In the genomic region with DNA sequence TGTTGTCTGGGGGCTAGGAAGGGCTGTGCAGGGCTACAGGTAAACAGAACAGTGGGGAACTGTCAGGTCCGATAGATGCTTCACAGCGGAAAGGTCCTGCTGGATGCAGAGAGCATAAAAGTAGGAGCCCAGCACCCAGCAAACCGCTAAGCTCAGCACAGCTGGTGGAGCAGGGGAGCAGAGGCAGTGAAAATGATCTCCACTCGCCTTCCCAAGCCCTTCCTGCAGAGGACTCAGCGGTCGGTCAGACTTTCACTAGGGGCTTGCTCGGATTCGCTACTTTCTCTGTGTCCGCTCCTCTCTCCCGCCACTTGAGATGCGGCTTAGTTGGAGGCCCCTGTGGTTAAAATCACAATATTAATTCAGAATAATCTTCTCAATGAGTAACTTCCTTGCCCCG, we compare ENCODE assay signal across 11 mouse cellular contexts. TPM values are rescaled to one million over a fixed set of nuclear protein-coding genes. Genes with fewer than 3 reads are reported as not detected.
DNase-seq lines count a peak whose midpoint lies in the region; ATAC-seq and TF ChIP-seq lines count a peak whose summit lies in the region.
"Had no signal": no experiment of that assay in that cellular context is flagged by ENCODE, and none has a peak within 500 bp of the region (broad histone marks: within the 10 kb centered on the region; RNA-seq: fewer than 3 reads in every experiment).

No protein-coding gene starts in this region.

- no peak overlapping the region for H3K9ac ChIP-seq in heart, embryonic 13.5 days
- H3K9ac ChIP-seq in lung, embryonic 14.5 days: no peak overlapping the region
- H3K9ac ChIP-seq in embryonic facial prominence, embryonic 11.5 days (replicated peaks; ENCODE audit: low read length): peak overlapping the region; percentile 22; the same call in 1 of the 2 replicates
- H3K9ac ChIP-seq in midbrain, embryonic 15.5 days: no peak overlapping the region
- H3K9ac ChIP-seq: neural tube, embryonic 13.5 days had no signal

- no peak for TF ChIP-seq CTCF in lung, embryonic 14.5 days (IDR thresholded peaks at IDR 0.05; ENCODE audit: low read depth)

- DNase-seq in heart, postnatal 10 days: no peak
- DNase-seq in lung, embryonic 14.5 days: peak; percentile 39
- DNase-seq in lung, adult 18-20 months: no peak
- DNase-seq in embryonic facial prominence, embryonic 11.5 days (ENCODE audit: low spot score): peak; percentile 64
- DNase-seq in spleen, postnatal 36 days (ENCODE audit: low spot score in 2 of 2): no peak
- DNase-seq: cerebellum, adult 8-10 months; heart, postnatal 36 days; thymus, postnatal 14 days had no signal

- WGBS in heart, embryonic 13.5 days: 29% methylated on average over 12 of the region's 12 CpGs
- WGBS in lung, embryonic 14.5 days: 27% methylated on average over 12 of the region's 12 CpGs
- WGBS in embryonic facial prominence, embryonic 11.5 days: 6% methylated on average over 12 of the region's 12 CpGs
- 18% methylated on average over 12 of the region's 12 CpGs for WGBS in midbrain, embryonic 15.5 days

- H3K9me3 ChIP-seq in heart, embryonic 13.5 days: no peaks in the 10 kb centered on the region
- H3K9me3 ChIP-seq in lung, embryonic 14.5 days (ENCODE audit: low read depth, low read length): no peaks in the 10 kb centered on the region
- H3K9me3 ChIP-seq in embryonic facial prominence, embryonic 11.5 days (replicated peaks; ENCODE audit: control insufficient read depth, low read length): no peaks in the 10 kb centered on the region
- no peaks in the 10 kb centered on the region for H3K9me3 ChIP-seq in midbrain, embryonic 15.5 days
- H3K9me3 ChIP-seq: neural tube, embryonic 13.5 days had no signal

- intact Hi-C loops in heart, postnatal 10 days (cut with DNase I): no loop called here

- peaks cover 9% of the 10 kb centered on the region for H3K4me1 ChIP-seq in heart, embryonic 13.5 days
- H3K4me1 ChIP-seq in lung, embryonic 14.5 days (ENCODE audit: insufficient read depth): no peaks in the 10 kb centered on the region
- peaks cover 6% of the 10 kb centered on the region; the same call in 1 of the 2 replicates for H3K4me1 ChIP-seq in embryonic facial prominence, embryonic 11.5 days (ENCODE audit: control insufficient read depth, insufficient read depth, low read length)
- H3K4me1 ChIP-seq in midbrain, embryonic 15.5 days: 0 out of 2 replicates have a peak, but pooled peaks cover 7% of the 10 kb centered on the region
- H3K4me1 ChIP-seq: neural tube, embryonic 13.5 days had no signal

- 0 out of 2 replicates have a peak, but pooled peaks cover 7% of the 10 kb centered on the region for H3K27me3 ChIP-seq in heart, embryonic 13.5 days (replicated peaks)
- no peaks in the 10 kb centered on the region for H3K27me3 ChIP-seq in lung, embryonic 14.5 days (ENCODE audit: insufficient read depth, low read length)
- H3K27me3 ChIP-seq in embryonic facial prominence, embryonic 11.5 days (ENCODE audit: control insufficient read depth, insufficient read depth, low read length): no peaks in the 10 kb centered on the region
- H3K27me3 ChIP-seq in midbrain, embryonic 15.5 days (replicated peaks): no peaks in the 10 kb centered on the region

- ATAC-seq in heart, embryonic 13.5 days (ENCODE audit: extremely low read depth, insufficient number of reproducible peaks, low FRiP score, low TSS enrichment): no peak
- no peak for ATAC-seq in lung, embryonic 14.5 days (ENCODE audit: insufficient read depth)
- ATAC-seq in embryonic facial prominence, embryonic 11.5 days (replicated peaks; ENCODE audit: insufficient number of reproducible peaks, low FRiP score, low TSS enrichment, low read depth): no peak
- no peak for ATAC-seq in midbrain, embryonic 15.5 days (replicated peaks)

- no peak overlapping the region for H3K27ac ChIP-seq in heart, embryonic 13.5 days (replicated peaks)
- no peak overlapping the region for H3K27ac ChIP-seq in lung, embryonic 14.5 days (ENCODE audit: low read depth)
- H3K27ac ChIP-seq in embryonic facial prominence, embryonic 11.5 days (replicated peaks; ENCODE audit: low read depth, low read length): peak overlapping the region; percentile 36; the same call in 1 of the 2 replicates
- no peak overlapping the region for H3K27ac ChIP-seq in midbrain, embryonic 15.5 days
- H3K27ac ChIP-seq: neural tube, embryonic 13.5 days had no signal

- H3K4me2 ChIP-seq in heart, embryonic 13.5 days: peak overlapping the region; percentile 28
- H3K4me2 ChIP-seq in lung, embryonic 14.5 days: no peak overlapping the region
- H3K4me2 ChIP-seq in embryonic facial prominence, embryonic 11.5 days (ENCODE audit: low read depth, low read length): peak overlapping the region; percentile 26; the same call in 1 of the 2 replicates
- H3K4me2 ChIP-seq in midbrain, embryonic 15.5 days: peak overlapping the region; percentile 24; the same call in 1 of the 2 replicates
- H3K4me2 ChIP-seq: neural tube, embryonic 13.5 days had no signal

- no peaks in the 10 kb centered on the region for H3K36me3 ChIP-seq in heart, embryonic 13.5 days
- no peaks in the 10 kb centered on the region for H3K36me3 ChIP-seq in lung, embryonic 14.5 days (ENCODE audit: insufficient read depth)
- no peaks in the 10 kb centered on the region for H3K36me3 ChIP-seq in embryonic facial prominence, embryonic 11.5 days (replicated peaks; ENCODE audit: control insufficient read depth, insufficient read depth, low read depth, low read length)
- H3K36me3 ChIP-seq in midbrain, embryonic 15.5 days (replicated peaks): no peaks in the 10 kb centered on the region
- H3K36me3 ChIP-seq: neural tube, embryonic 13.5 days had no signal

- no peak overlapping the region for H3K4me3 ChIP-seq in heart, embryonic 13.5 days
- H3K4me3 ChIP-seq in lung, embryonic 14.5 days (ENCODE audit: low read depth, low read length): no peak overlapping the region
- no peak overlapping the region for H3K4me3 ChIP-seq in embryonic facial prominence, embryonic 11.5 days (ENCODE audit: low read depth, low read length)
- no peak overlapping the region for H3K4me3 ChIP-seq in midbrain, embryonic 15.5 days
- H3K4me3 ChIP-seq: neural tube, embryonic 13.5 days had no signal

RNA-seq across cellular contexts. Expression of a gene that starts 45.4 kb away (rescaled TPM):
- polyA plus RNA-seq in heart, embryonic 13.5 days (2015; fragmentation: Nextera tagmentation; extraction: Ambion mirVana): 5.4 and 5.8 TPM in 2 replicates
- 1 to 10 TPM; 1.3 to 3.4 TPM for total RNA-seq in heart, postnatal 10 days (2021)
- 10.3 and 12.0 TPM in 2 replicates for polyA plus RNA-seq in lung, embryonic 14.5 days (2014; fragmentation: Nextera tagmentation; extraction: Ambion mirVana)
- polyA plus RNA-seq in embryonic facial prominence, embryonic 11.5 days (2014; fragmentation: Nextera tagmentation; extraction: Ambion mirVana): 15.8 and 18.0 TPM in 2 replicates
- 19.4 and 21.2 TPM in 2 replicates for polyA plus RNA-seq in midbrain, embryonic 15.5 days (2015; fragmentation: Nextera tagmentation; extraction: Ambion mirVana)

RNA-seq across cellular contexts. Expression of a gene that starts 47.2 kb away (rescaled TPM):
- 58.6 and 59.4 TPM in 2 replicates for polyA plus RNA-seq in heart, embryonic 13.5 days (2015; fragmentation: Nextera tagmentation; extraction: Ambion mirVana)
- total RNA-seq in heart, postnatal 10 days (2021): 10 to 100 TPM; 29.0 to 34.0 TPM
- 87.0 and 94.3 TPM in 2 replicates for polyA plus RNA-seq in lung, embryonic 14.5 days (2014; fragmentation: Nextera tagmentation; extraction: Ambion mirVana)
- polyA plus RNA-seq in embryonic facial prominence, embryonic 11.5 days (2014; fragmentation: Nextera tagmentation; extraction: Ambion mirVana): 133 and 139 TPM in 2 replicates
- polyA plus RNA-seq in midbrain, embryonic 15.5 days (2015; fragmentation: Nextera tagmentation; extraction: Ambion mirVana): 146 and 150 TPM in 2 replicates

Comparison
In these comparisons a context has a peak if more than half of its experiments do, and no peak if none do; other contexts are left out.
1. DNase-seq: peak in lung, embryonic 14.5 days (single experiment) and embryonic facial prominence, embryonic 11.5 days (single experiment); none in heart, postnatal 10 days (0 of 2), lung, adult 18-20 months (0 of 2) and spleen, postnatal 36 days (0 of 2).